Mouse (Mus musculus) forebrain, embryonic 14.5 days (tissue): ENCODE measurements around the gene Guk1. TPM values are rescaled to one million over a fixed set of nuclear protein-coding genes. Genes with fewer than 3 reads are reported as not detected.

ENCODE experiments used
- ATAC-seq: fragments of 200-750 bp; cut with Nextera tagmentation; 2 replicates; pipeline ENCODE4 v1.8.0; 2017; ENCODE audit warnings: mild to moderate bottlenecking, moderate library complexity
- DNase-seq: peaks from one replicate; pipeline ENCODE4 v3.0.0-alpha.2; 2015; ENCODE audit warnings: low spot score
- H3K27ac ChIP-seq: fragments of 300-500 bp; sonication (generic); 2 replicates; pipeline ENCODE4 v1.5.1; 2014; ENCODE audit warnings: low read depth, mild to moderate bottlenecking, control low read depth, low read length, moderate library complexity
- H3K27me3 ChIP-seq: fragments of 300-500 bp; sonication (generic); replicated peaks from 2 replicates; pipeline ENCODE4 v1.6.1; 2014; ENCODE audit warnings: low read length, control low read depth, mixed read lengths; ENCODE audit not compliant: control insufficient read depth, insufficient read depth
- H3K36me3 ChIP-seq: fragments of 300-500 bp; sonication (generic); 2 replicates; pipeline ENCODE4 v1.6.1; 2014; ENCODE audit warnings: low read length, control low read depth; ENCODE audit not compliant: control insufficient read depth, insufficient read depth
- H3K4me1 ChIP-seq: fragments of 300-500 bp; sonication (generic); 2 replicates; pipeline ENCODE4 v1.6.1; 2014; ENCODE audit warnings: antibody characterized with exemption, low read length, control low read depth; ENCODE audit not compliant: control insufficient read depth, insufficient read depth
- H3K4me2 ChIP-seq: fragments of 300-500 bp; sonication (generic); 2 replicates; pipeline ENCODE4 v1.6.1; 2014; ENCODE audit warnings: mild to moderate bottlenecking, control low read depth, low read length
- H3K4me3 ChIP-seq: fragments of 300-500 bp; sonication (generic); 2 replicates; pipeline ENCODE4 v1.5.1; 2014; ENCODE audit warnings: low read depth, low read length, control low read depth
- H3K9ac ChIP-seq: fragments of 300-500 bp; sonication (generic); 2 replicates; pipeline ENCODE4 v1.6.1; 2014; ENCODE audit warnings: mild to moderate bottlenecking, low read length, control low read depth, moderate library complexity
- H3K9me3 ChIP-seq: fragments of 300-500 bp; sonication (generic); replicated peaks from 2 replicates; pipeline ENCODE4 v1.6.1; 2016; ENCODE audit warnings: low read length, control low read depth, mixed read lengths; ENCODE audit not compliant: control insufficient read depth
- WGBS: fragments of 180-500 bp; shearing (Covaris S2); extraction: QIAGEN DNeasy Blood & Tissue Kit; methylation state at CpG from one replicate; pipeline ENCODE4 v1.1.7; 2014; 5-methylcytosine and 5-hydroxymethylcytosine counted together
- polyA plus RNA-seq: library from polyadenylated mRNA; unstranded; fragments of >200 nt; fragmentation: Nextera tagmentation; extraction: Ambion mirVana; gene quantifications from 2 replicates; pipeline ENCODE4 v1.2.1, GENCODE M21; 2014

Guk1 gene
- polyA plus RNA-seq, 1 experiment from 2014 or later, result 199 TPM

GRCm38 (mm10) chr11:59176921-59177320, 15.1 kb downstream of the Guk1 start:
- Histone ChIP-seq H3K9ac (no peak overlapping the region), H3K4me1 (no peaks in the 10 kb centered on the region), H3K4me2 (no peak overlapping the region), H3K27ac (no peak overlapping the region), H3K27me3 (peaks cover 47% of the 10 kb centered on the region), H3K4me3 (no peak overlapping the region), H3K9me3 (no peaks in the 10 kb centered on the region), H3K36me3 (no peaks in the 10 kb centered on the region)
- no peak for DNase-seq
- 6% methylated on average over 34 of the region's 34 CpGs for WGBS
- ATAC-seq, result no peak

- H3K36me3 ChIP-seq, result no peaks in the 10 kb centered on the region
- DNase-seq (no peak), ATAC-seq (no peak)
- no peak overlapping the region for H3K27ac ChIP-seq
- no peaks in the 10 kb centered on the region for H3K9me3 ChIP-seq
- no peak overlapping the region for H3K4me3 ChIP-seq
- H3K4me2 ChIP-seq, result no peak overlapping the region
- WGBS, result 3% methylated on average over 48 of the region's 48 CpGs
- H3K4me1 ChIP-seq, result no peaks in the 10 kb centered on the region
- no peak overlapping the region for H3K9ac ChIP-seq
- H3K27me3 ChIP-seq, result peaks cover 47% of the 10 kb centered on the region
Measured at GRCm38 (mm10) chr11:59176475-59176874, 15.5 kb downstream of the Guk1 start.

GRCm38 (mm10) chr11:59174189-59174838, 17.7 kb downstream of the Guk1 start:
- no peak for ATAC-seq

GRCm38 (mm10) chr11:59170549-59170948, 21.5 kb downstream of the Guk1 start:
- Histone ChIP-seq H3K36me3 (no peaks in the 10 kb centered on the region), H3K9ac (no peak overlapping the region), H3K9me3 (no peaks in the 10 kb centered on the region), H3K27ac (no peak overlapping the region), H3K27me3 (peaks cover 10% of the 10 kb centered on the region), H3K4me2 (no peak overlapping the region), H3K4me3 (no peak overlapping the region), H3K4me1 (no peaks in the 10 kb centered on the region)
- DNase-seq (no peak), ATAC-seq (no peak)
- 69% methylated on average over 4 of the region's 4 CpGs for WGBS

More at GRCm38 (mm10) chr11:59174189-59174838, 17.7 kb downstream of the Guk1 start:
- H3K27ac ChIP-seq, result no peak overlapping the region
- H3K4me3 ChIP-seq, result no peak overlapping the region
- no peaks in the 10 kb centered on the region for H3K4me1 ChIP-seq
- H3K27me3 ChIP-seq, result peaks cover 46% of the 10 kb centered on the region
- H3K9me3 ChIP-seq, result no peaks in the 10 kb centered on the region
- WGBS, result 59% methylated on average over 6 of the region's 6 CpGs
- no peak for DNase-seq
- H3K9ac ChIP-seq, result no peak overlapping the region
- no peaks in the 10 kb centered on the region for H3K36me3 ChIP-seq
- no peak overlapping the region for H3K4me2 ChIP-seq

GRCm38 (mm10) chr11:59169807-59170206, 22.2 kb downstream of the Guk1 start:
- Histone ChIP-seq H3K4me1 (no peaks in the 10 kb centered on the region), H3K36me3 (no peaks in the 10 kb centered on the region), H3K27ac (no peak overlapping the region), H3K9ac (no peak overlapping the region), H3K4me2 (no peak overlapping the region), H3K9me3 (no peaks in the 10 kb centered on the region), H3K27me3 (peaks cover 2% of the 10 kb centered on the region; the same call in 1 of the 2 replicates), H3K4me3 (no peak overlapping the region)
- DNase-seq, result no peak
- ATAC-seq, result no peak
- WGBS, result 77% methylated on average over 3 of the region's 3 CpGs

- Histone ChIP-seq H3K27ac (no peak overlapping the region), H3K9me3 (no peaks in the 10 kb centered on the region), H3K9ac (no peak overlapping the region), H3K4me3 (no peak overlapping the region), H3K36me3 (no peaks in the 10 kb centered on the region; the same call in 1 of the 2 replicates), H3K4me2 (no peak overlapping the region), H3K27me3 (no peaks in the 10 kb centered on the region), H3K4me1 (peaks cover 8% of the 10 kb centered on the region)
- WGBS, result 25% methylated on average over 2 of the region's 2 CpGs
- DNase-seq (peak; percentile 7), ATAC-seq (no peak)
Measured at GRCm38 (mm10) chr11:59165616-59166241, 26.3 kb downstream of the Guk1 start.

- WGBS, result 88% methylated on average over 9 of the region's 9 CpGs
- Histone ChIP-seq H3K4me1 (peaks cover 8% of the 10 kb centered on the region), H3K9me3 (no peaks in the 10 kb centered on the region), H3K27me3 (no peaks in the 10 kb centered on the region), H3K36me3 (no peaks in the 10 kb centered on the region; the same call in 1 of the 2 replicates), H3K4me2 (peak overlapping the region; percentile 56), H3K27ac (no peak overlapping the region), H3K4me3 (no peak overlapping the region), H3K9ac (no peak overlapping the region)
- ATAC-seq (no peak), DNase-seq (no peak)
Measured at GRCm38 (mm10) chr11:59164384-59164783, 27.6 kb downstream of the Guk1 start.

GRCm38 (mm10) chr11:59163255-59164236, 28.5 kb downstream of the Guk1 start, which contains the start of gene Iba57:
Gene Iba57, minus strand, starts transcription at chr11:59163739.
- WGBS, result 3% methylated on average over 68 of the region's 68 CpGs
- H3K9ac ChIP-seq, result peak within 1 kb of the TSS; percentile 85
- peaks cover 8% of the 10 kb centered on the region for H3K4me1 ChIP-seq
- peak; percentile 100 for ATAC-seq
- H3K4me3 ChIP-seq, result peak within 1 kb of the TSS; percentile 65
- H3K27me3 ChIP-seq, result no peaks in the 10 kb centered on the region
- peak within 1 kb of the TSS; percentile 66 for H3K4me2 ChIP-seq
- peak; percentile 99 for DNase-seq
- H3K9me3 ChIP-seq, result no peaks in the 10 kb centered on the region
- peak within 1 kb of the TSS; percentile 99 for H3K27ac ChIP-seq
- no peaks in the 10 kb centered on the region; the same call in 1 of the 2 replicates for H3K36me3 ChIP-seq
